Mouse (Mus musculus) E14TG2a.4 (cell line): ENCODE results near the gene Nqo1.

Experiments used
- CTCF ChIP-seq: conservative IDR thresholded peaks from 2 replicates; pipeline ENCODE4 v1.5.1; 2014; ENCODE audit warnings: low read length
- NANOG ChIP-seq: IDR thresholded peaks from 2 replicates; pipeline ENCODE4 v1.6.1; 2014; ENCODE audit warnings: borderline replicate concordance, low read length, mixed read lengths
- POU5F1 ChIP-seq: IDR thresholded peaks from 2 replicates; pipeline ENCODE4 v1.6.1; 2014; ENCODE audit warnings: low read length, borderline replicate concordance

DNA sequence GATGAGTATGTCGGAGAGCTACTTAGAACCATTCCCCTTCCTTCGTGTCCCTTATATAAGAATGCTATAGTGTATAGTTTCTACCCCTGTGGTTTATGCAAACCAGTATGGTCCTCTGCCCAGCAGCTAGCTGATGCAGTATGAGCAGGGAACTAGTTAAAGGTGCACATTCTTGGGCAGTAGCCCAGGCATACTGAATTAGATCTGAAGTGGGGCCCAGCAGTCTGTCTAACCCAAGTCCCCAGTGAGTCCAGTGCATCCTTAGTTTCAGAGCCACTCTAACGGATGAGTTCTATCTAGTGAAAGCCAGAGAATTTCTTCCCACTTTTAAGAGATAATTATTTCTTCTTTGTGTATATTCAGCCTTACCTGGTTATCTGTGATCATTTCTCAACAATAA is 25.7 kb downstream of the Nqo1 start:
- no peak for TF ChIP-seq CTCF
- no peak for TF ChIP-seq POU5F1
- no peak for TF ChIP-seq NANOG
